Mouse (Mus musculus) kidney, adult 11 months (tissue): Measurements from ENCODE around the gene Ube2t.

Experiments
- DNase-seq: peaks from one replicate; pipeline ENCODE4 v3.0.0; 2022

The Ube2t gene

GRCm38 (mm10) chr1:134962053-134962803 is at the start of gene Ube2t:
TSS of gene Ube2t (plus strand) at chr1:134962565.
- DNase-seq = peak; percentile 93

GRCm38 (mm10) chr1:134913535-134913934 is 48.8 kb upstream of the Ube2t start:
- no peak for DNase-seq

- no peak for DNase-seq
Measured at GRCm38 (mm10) chr1:134915421-134915820, 46.9 kb upstream of the Ube2t start.

DNA sequence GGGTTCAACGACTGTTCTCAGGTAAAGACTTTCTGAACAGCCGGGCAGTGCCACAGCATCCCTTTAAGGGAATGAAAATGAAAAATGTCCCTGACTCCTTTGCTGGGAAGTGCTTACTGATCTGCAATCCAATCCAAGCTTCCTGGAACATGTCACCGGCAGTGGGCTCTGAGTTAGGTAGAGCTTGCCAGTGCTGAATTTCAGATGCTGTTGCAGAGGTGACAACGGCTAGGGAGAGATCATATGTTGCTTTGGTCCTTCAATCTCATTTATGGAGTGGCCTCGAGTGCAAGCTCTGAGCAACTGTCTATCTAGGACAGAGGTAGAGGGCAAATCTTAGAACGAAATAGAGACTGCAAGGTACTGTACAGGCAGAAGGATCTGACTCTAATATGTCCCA is 43.4 kb upstream of the Ube2t start:
- DNase-seq = no peak

- no peak for DNase-seq
Measured at GRCm38 (mm10) chr1:134932431-134932830, 29.9 kb upstream of the Ube2t start.

- DNase-seq = no peak
Measured at GRCm38 (mm10) chr1:134936335-134936734, 26.0 kb upstream of the Ube2t start.

- no peak for DNase-seq
Measured at GRCm38 (mm10) chr1:134938233-134938632, 24.1 kb upstream of the Ube2t start.

GRCm38 (mm10) chr1:134940863-134941262 is 21.5 kb upstream of the Ube2t start:
- DNase-seq = no peak

DNA sequence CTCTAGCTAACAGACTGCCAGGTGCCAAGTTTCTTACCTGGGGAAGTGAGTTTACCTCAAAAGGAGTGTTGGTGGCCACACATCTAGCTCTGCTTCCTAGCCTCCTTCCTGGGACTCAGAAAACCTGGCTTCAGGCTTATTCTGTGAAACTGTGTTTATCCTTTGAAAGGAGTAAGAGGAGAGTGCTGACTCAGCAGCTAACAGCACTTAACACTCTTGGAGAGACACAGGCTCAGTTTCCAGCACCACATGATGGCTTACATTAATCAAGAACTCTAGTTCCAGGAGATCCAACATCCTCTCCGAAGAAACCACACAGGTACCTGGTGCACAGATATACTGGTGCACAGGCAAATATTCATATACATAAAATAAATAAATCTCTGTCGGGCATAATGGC is 19.5 kb upstream of the Ube2t start:
- DNase-seq = no peak

- no peak for DNase-seq
Measured at GRCm38 (mm10) chr1:134947590-134947989, 14.8 kb upstream of the Ube2t start.

DNA sequence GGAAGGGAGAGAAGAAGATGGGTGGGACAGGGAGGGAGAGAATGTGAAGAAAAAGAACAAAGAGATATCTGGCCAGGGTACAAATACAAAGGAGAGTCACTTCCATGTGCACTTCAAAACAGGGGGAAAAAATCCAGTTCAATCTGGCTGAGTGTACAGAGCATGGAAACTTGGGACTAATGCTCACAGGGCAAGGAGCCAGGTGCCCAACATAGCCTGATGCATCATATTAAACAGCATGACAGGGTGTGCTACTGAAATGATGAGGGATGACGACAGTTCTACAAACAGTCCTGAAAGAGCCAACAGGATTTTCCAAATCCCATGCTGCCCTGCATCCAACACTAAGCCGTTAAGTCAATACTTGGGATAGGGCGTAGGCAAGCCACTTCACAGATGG is 12.4 kb upstream of the Ube2t start:
- no peak for DNase-seq

DNA sequence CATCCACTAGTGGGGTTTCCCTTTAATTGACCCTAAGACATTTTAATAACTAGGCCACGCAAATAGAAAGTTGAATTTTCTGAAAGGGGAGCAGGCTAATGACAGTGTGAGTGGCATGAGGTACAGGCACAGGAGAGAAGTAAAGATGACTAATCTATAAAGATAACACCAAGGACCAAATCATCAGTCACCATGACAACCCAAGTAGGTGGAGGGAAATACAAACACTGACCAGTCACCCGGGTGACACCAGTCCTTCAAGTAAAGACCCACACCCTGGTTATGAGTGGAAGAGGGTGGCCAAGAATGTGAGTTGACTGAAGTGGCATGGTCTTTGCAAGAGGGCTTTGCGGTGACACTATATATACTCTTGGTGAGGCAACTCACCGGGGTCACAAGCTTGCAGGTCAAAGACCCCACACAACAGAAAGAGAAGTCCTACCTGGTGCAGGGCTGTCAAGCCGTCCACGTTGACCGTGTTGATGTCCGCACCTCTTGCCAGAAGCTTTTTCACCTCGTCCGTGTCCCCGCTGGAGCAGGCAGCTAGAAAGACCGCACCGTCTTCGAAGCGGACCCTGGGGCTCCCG is 7.2 kb upstream of the Ube2t start:
- DNase-seq = no peak

GRCm38 (mm10) chr1:134955637-134956176 is 6.7 kb upstream of the Ube2t start, which contains the start of gene Ppp1r12b:
TSS of gene Ppp1r12b (minus strand) at chr1:134955942.
- peak; percentile 98 for DNase-seq

DNA sequence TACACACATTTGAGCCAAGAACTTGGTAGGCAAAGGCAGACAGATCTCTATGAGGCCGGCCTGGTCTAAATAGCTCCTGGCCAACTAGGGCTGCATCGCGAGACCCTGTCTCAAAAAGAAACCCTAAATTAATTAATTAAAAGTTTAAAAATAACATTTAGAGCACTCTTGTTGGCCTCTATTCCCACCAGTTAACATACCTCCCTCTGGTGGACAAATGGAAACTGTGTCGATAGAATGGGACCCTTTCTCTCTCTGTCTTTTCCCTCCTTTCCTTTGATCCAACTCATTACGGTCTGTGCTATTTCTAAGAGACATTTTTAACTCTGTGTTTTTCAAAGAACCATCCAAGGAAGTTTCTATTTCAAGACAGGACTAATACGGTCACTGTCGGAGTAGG is 1.7 kb upstream of the Ube2t start:
- DNase-seq = no peak

DNA sequence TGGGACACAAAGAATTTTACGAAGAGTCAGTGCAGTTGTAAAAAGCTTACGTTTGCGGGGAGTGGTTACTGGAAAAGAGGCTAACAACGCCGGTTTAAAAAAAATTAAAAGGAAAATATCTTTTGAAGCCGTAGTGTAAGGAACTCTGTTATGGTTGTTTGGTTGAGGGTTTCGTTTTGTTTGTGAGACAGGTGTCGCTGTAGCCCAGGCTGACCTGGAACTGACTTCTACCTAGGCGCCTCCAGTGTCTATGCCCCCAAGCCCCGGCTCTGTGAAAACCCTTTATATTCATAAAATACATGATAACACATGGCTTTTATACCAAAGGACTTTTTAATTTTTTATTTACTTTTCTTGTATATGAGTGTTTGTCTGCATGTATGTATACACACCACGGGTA is 456 bp downstream of the Ube2t start:
- DNase-seq = no peak

GRCm38 (mm10) chr1:134965430-134965829 is 3.1 kb downstream of the Ube2t start:
- DNase-seq = no peak

DNA sequence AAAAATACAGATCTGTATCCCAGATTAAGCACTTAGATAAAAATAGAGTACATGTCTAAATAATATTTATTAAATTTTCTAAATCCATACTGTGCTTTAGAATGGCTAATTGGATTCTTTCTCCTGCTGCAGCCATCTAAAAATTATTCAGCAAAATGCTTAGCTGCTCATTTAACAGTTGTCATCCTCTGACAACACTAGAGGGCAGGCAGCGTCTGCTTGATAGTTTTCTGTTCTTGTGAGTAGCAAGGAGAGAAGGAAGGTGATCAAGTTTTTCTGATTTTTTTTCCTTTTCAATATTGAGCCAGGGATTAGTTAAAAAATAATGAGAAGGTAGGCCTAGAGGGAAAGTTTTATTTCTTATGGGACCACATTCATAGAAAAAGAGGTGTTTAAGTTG is 10.6 kb downstream of the Ube2t start:
- no peak for DNase-seq

GRCm38 (mm10) chr1:134987173-134987961 is 25.0 kb downstream of the Ube2t start:
- peak; percentile 22 for DNase-seq

GRCm38 (mm10) chr1:134987962-134988341 is 25.6 kb downstream of the Ube2t start:
- no peak for DNase-seq

DNA sequence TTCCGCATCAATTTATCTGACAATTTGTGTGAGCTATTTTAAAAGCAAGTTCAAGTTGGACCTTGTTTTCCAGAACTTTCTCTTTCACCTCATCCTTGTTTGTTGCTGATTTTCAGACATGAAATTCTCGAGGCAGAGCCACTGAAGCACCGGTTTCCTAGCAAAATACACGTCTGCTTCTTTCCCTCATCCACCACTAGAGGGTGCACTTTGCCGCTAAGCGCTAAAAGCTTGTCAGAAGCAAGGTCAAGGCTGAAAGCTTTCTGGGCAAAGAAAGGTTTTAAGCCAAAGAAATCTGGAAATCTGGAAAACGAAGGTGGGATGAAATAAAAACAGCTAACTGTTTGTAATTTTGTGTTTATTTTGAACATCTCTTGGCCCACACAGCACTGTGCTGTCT is 27.0 kb downstream of the Ube2t start:
- peak; percentile 45 for DNase-seq

DNA sequence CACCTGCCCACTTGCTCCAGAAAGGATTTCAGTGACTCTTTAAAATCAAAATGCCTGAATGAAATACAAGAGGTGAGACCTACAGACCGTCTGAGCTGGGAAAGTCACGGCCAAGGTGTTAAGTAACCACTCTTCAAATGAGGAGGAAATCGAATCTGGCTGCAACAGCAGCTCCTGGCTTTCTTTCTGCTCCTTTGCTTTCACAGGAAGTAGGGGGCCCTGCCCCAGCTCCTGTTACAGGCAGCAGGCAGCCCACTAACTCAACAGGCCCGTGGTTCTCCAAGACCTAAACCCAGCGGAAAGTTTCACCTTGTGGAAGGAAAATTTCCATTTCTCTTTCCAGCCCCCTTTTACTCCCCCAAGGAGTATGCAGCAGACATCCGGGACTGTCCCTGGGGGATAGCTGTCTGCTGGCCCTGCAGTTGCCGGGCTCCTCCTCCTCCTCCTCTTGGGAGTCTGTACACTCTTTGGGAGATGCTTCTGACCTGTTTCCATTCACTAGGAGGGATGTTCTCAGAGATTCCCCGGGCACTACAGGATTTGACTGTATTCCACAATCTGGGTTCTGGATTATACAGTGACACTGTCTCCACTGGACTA is 29.8 kb downstream of the Ube2t start:
- peak; percentile 20 for DNase-seq

- DNase-seq = no peak
Measured at GRCm38 (mm10) chr1:134994739-134995138, 32.4 kb downstream of the Ube2t start.

GRCm38 (mm10) chr1:134995437-134995836 is 33.1 kb downstream of the Ube2t start:
- no peak for DNase-seq
